12 mouse cellular contexts compared by ENCODE assay signal in genomic region chr14:75064520-75064919, GRCm38 (mm10). TPM values are rescaled to one million over a fixed set of nuclear protein-coding genes. Genes with fewer than 3 reads are reported as not detected.
DNase-seq lines count a peak whose midpoint lies in the region; ATAC-seq lines count a peak whose summit lies in the region.
"Had no signal": no experiment of that assay in that cellular context is flagged by ENCODE, and none has a peak within 500 bp of the region (broad histone marks: within the 10 kb centered on the region; RNA-seq: fewer than 3 reads in every experiment).

No protein-coding gene starts in this region.

- peak; percentile 28 for DNase-seq in hindbrain, embryonic 11.5 days (ENCODE audit: low spot score)
- DNase-seq in hindbrain, embryonic 14.5 days (ENCODE audit: low spot score): no peak
- DNase-seq in embryonic facial prominence, embryonic 10.5 days (ENCODE audit: low spot score): peak; percentile 11
- peak; percentile 12 for DNase-seq in lung, postnatal 14 days
- no peak for DNase-seq in adrenal gland, postnatal 36 days
- no peak for DNase-seq in embryo, embryonic 10.5 days (ENCODE audit: low spot score)
- no peak for DNase-seq in midbrain, embryonic 11.5 days (ENCODE audit: low spot score, missing footprints)
- DNase-seq: kidney, adult 2 months had no signal

- 81% methylated on average over 7 of the region's 7 CpGs for WGBS in hindbrain, embryonic 11.5 days
- WGBS in hindbrain, embryonic 14.5 days: 81% methylated on average over 7 of the region's 7 CpGs
- 82% methylated on average over 7 of the region's 7 CpGs for WGBS in embryonic facial prominence, embryonic 10.5 days
- WGBS in stomach, embryonic 15.5 days: 72% methylated on average over 7 of the region's 7 CpGs
- 86% methylated on average over 7 of the region's 7 CpGs for WGBS in midbrain, embryonic 11.5 days

- H3K4me2 ChIP-seq in hindbrain, embryonic 11.5 days (replicated peaks; ENCODE audit: low read depth, low read length): no peak overlapping the region
- H3K4me2 ChIP-seq in hindbrain, embryonic 14.5 days (replicated peaks): no peak overlapping the region
- no peak overlapping the region for H3K4me2 ChIP-seq in stomach, embryonic 15.5 days
- no peak overlapping the region for H3K4me2 ChIP-seq in midbrain, embryonic 11.5 days
- H3K4me2 ChIP-seq: embryonic facial prominence, embryonic 12.5 days; lung, embryonic 15.5 days; neural tube, embryonic 15.5 days had no signal

- no peak overlapping the region for H3K27ac ChIP-seq in hindbrain, embryonic 11.5 days (ENCODE audit: low read depth, low read length)
- H3K27ac ChIP-seq in hindbrain, embryonic 14.5 days: no peak overlapping the region
- no peak overlapping the region for H3K27ac ChIP-seq in embryonic facial prominence, embryonic 10.5 days (replicated peaks)
- H3K27ac ChIP-seq in stomach, embryonic 15.5 days: no peak overlapping the region
- no peak overlapping the region for H3K27ac ChIP-seq in midbrain, embryonic 11.5 days (ENCODE audit: low read depth, low read length)
- H3K27ac ChIP-seq: embryonic facial prominence, embryonic 12.5 days; lung, embryonic 15.5 days; neural tube, embryonic 15.5 days had no signal

- no peaks in the 10 kb centered on the region for H3K9me3 ChIP-seq in hindbrain, embryonic 11.5 days (ENCODE audit: control insufficient read depth, low read length)
- no peaks in the 10 kb centered on the region for H3K9me3 ChIP-seq in hindbrain, embryonic 14.5 days (ENCODE audit: control insufficient read depth, low read length)
- H3K9me3 ChIP-seq in embryonic facial prominence, embryonic 10.5 days: no peaks in the 10 kb centered on the region
- H3K9me3 ChIP-seq in stomach, embryonic 15.5 days: no peaks in the 10 kb centered on the region
- no peaks in the 10 kb centered on the region for H3K9me3 ChIP-seq in midbrain, embryonic 11.5 days (ENCODE audit: control insufficient read depth, low read length)
- H3K9me3 ChIP-seq: embryonic facial prominence, embryonic 12.5 days; lung, embryonic 15.5 days; neural tube, embryonic 15.5 days had no signal

- no peaks in the 10 kb centered on the region for H3K4me1 ChIP-seq in hindbrain, embryonic 11.5 days (replicated peaks; ENCODE audit: control insufficient read depth, insufficient read depth, low read length)
- H3K4me1 ChIP-seq in hindbrain, embryonic 14.5 days (replicated peaks; ENCODE audit: control insufficient read depth, insufficient read depth, low read length): no peaks in the 10 kb centered on the region
- no peaks in the 10 kb centered on the region for H3K4me1 ChIP-seq in embryonic facial prominence, embryonic 10.5 days
- no peaks in the 10 kb centered on the region for H3K4me1 ChIP-seq in stomach, embryonic 15.5 days
- no peaks in the 10 kb centered on the region for H3K4me1 ChIP-seq in midbrain, embryonic 11.5 days (ENCODE audit: control insufficient read depth, insufficient read depth, low read length)
- H3K4me1 ChIP-seq: embryonic facial prominence, embryonic 12.5 days; lung, embryonic 15.5 days; neural tube, embryonic 15.5 days had no signal

- no peak overlapping the region for H3K9ac ChIP-seq in hindbrain, embryonic 11.5 days (ENCODE audit: low read depth, low read length)
- H3K9ac ChIP-seq in hindbrain, embryonic 14.5 days: no peak overlapping the region
- H3K9ac ChIP-seq in stomach, embryonic 15.5 days: no peak overlapping the region
- no peak overlapping the region for H3K9ac ChIP-seq in midbrain, embryonic 11.5 days (ENCODE audit: low read length)
- H3K9ac ChIP-seq: embryonic facial prominence, embryonic 12.5 days; lung, embryonic 15.5 days; neural tube, embryonic 15.5 days had no signal

- no peaks in the 10 kb centered on the region for H3K36me3 ChIP-seq in hindbrain, embryonic 11.5 days (ENCODE audit: control insufficient read depth, insufficient read depth, low read length)
- H3K36me3 ChIP-seq in hindbrain, embryonic 14.5 days (replicated peaks; ENCODE audit: control insufficient read depth, insufficient read depth): no peaks in the 10 kb centered on the region
- no peaks in the 10 kb centered on the region for H3K36me3 ChIP-seq in embryonic facial prominence, embryonic 10.5 days (replicated peaks)
- H3K36me3 ChIP-seq in stomach, embryonic 15.5 days: no peaks in the 10 kb centered on the region
- no peaks in the 10 kb centered on the region for H3K36me3 ChIP-seq in midbrain, embryonic 11.5 days (ENCODE audit: control insufficient read depth, insufficient read depth, low read length)
- H3K36me3 ChIP-seq: embryonic facial prominence, embryonic 12.5 days; lung, embryonic 15.5 days; neural tube, embryonic 15.5 days had no signal

- no peaks in the 10 kb centered on the region for H3K27me3 ChIP-seq in hindbrain, embryonic 11.5 days (ENCODE audit: control insufficient read depth, insufficient read depth, low read length)
- no peaks in the 10 kb centered on the region for H3K27me3 ChIP-seq in hindbrain, embryonic 14.5 days (ENCODE audit: control insufficient read depth, insufficient read depth, low read length)
- H3K27me3 ChIP-seq in embryonic facial prominence, embryonic 10.5 days (replicated peaks; ENCODE audit: low read depth, poor library complexity, severe bottlenecking): no peaks in the 10 kb centered on the region
- no peaks in the 10 kb centered on the region for H3K27me3 ChIP-seq in stomach, embryonic 15.5 days (replicated peaks)
- H3K27me3 ChIP-seq in midbrain, embryonic 11.5 days (ENCODE audit: control insufficient read depth, insufficient read depth, low read length): no peaks in the 10 kb centered on the region
- H3K27me3 ChIP-seq: embryonic facial prominence, embryonic 12.5 days; lung, embryonic 15.5 days; neural tube, embryonic 15.5 days had no signal

- no peak overlapping the region for H3K4me3 ChIP-seq in hindbrain, embryonic 11.5 days (ENCODE audit: low read depth, low read length)
- no peak overlapping the region for H3K4me3 ChIP-seq in hindbrain, embryonic 14.5 days (replicated peaks; ENCODE audit: low read length)
- H3K4me3 ChIP-seq in embryonic facial prominence, embryonic 10.5 days: no peak overlapping the region
- H3K4me3 ChIP-seq in stomach, embryonic 15.5 days (replicated peaks): no peak overlapping the region
- no peak overlapping the region for H3K4me3 ChIP-seq in midbrain, embryonic 11.5 days (ENCODE audit: low read depth, low read length)
- H3K4me3 ChIP-seq: embryonic facial prominence, embryonic 12.5 days; lung, embryonic 15.5 days; neural tube, embryonic 15.5 days had no signal

- ATAC-seq in hindbrain, embryonic 11.5 days (ENCODE audit: low FRiP score): peak; percentile 19; the same call in 1 of the 2 replicates
- ATAC-seq in hindbrain, embryonic 14.5 days (ENCODE audit: low FRiP score): no peak
- ATAC-seq in stomach, embryonic 15.5 days (ENCODE audit: insufficient read depth, low FRiP score, low read depth): peak; percentile 59; the same call in 1 of the 2 replicates
- no peak for ATAC-seq in midbrain, embryonic 11.5 days (ENCODE audit: low FRiP score)

RNA-seq across cellular contexts. Expression of gene Rubcnl, which starts 48.7 kb away (rescaled TPM):
- polyA plus RNA-seq in hindbrain, embryonic 11.5 days (2014; fragmentation: Nextera tagmentation; extraction: Ambion mirVana): 0.20 and 0.22 TPM in 2 replicates
- 0.13 and 0.27 TPM in 2 replicates for polyA plus RNA-seq in hindbrain, embryonic 14.5 days (2014; fragmentation: Nextera tagmentation; extraction: Ambion mirVana)
- polyA plus RNA-seq in embryonic facial prominence, embryonic 10.5 days (2016; fragmentation: Nextera tagmentation; extraction: Ambion mirVana): 0.13 and 0.34 TPM in 2 replicates
- polyA plus RNA-seq in stomach, embryonic 15.5 days (2015; fragmentation: Nextera tagmentation; extraction: Ambion mirVana): 0.54 and 0.86 TPM in 2 replicates
- 1 to 10 TPM in 1 of 2 experiments, under 1 TPM in 1; 0.63 to 3.2 TPM for total RNA-seq in adrenal gland, postnatal 36 days (2021)
- polyA plus RNA-seq in midbrain, embryonic 11.5 days (2014; fragmentation: Nextera tagmentation; extraction: Ambion mirVana): 0.19 and 0.36 TPM in 2 replicates

Comparison
In these comparisons a context has a peak if more than half of its experiments do, and no peak if none do; other contexts are left out.
1. ATAC-seq: peak in hindbrain, embryonic 11.5 days (single experiment) and stomach, embryonic 15.5 days (single experiment); none in hindbrain, embryonic 14.5 days (single experiment) and midbrain, embryonic 11.5 days (single experiment).
2. DNase-seq: peak in hindbrain, embryonic 11.5 days (single experiment), embryonic facial prominence, embryonic 10.5 days (single experiment) and lung, postnatal 14 days (single experiment); none in hindbrain, embryonic 14.5 days (single experiment), adrenal gland, postnatal 36 days (0 of 2), embryo, embryonic 10.5 days (single experiment) and midbrain, embryonic 11.5 days (single experiment).